Mouse (Mus musculus): ENCODE data around the gene Hyal2. TPM values are rescaled to one million over a fixed set of nuclear protein-coding genes. Genes with fewer than 3 reads are reported as not detected.

The Hyal2 gene
- polyA plus RNA-seq, 1 experiment from 2014 or later = 53.9 TPM

DNA sequence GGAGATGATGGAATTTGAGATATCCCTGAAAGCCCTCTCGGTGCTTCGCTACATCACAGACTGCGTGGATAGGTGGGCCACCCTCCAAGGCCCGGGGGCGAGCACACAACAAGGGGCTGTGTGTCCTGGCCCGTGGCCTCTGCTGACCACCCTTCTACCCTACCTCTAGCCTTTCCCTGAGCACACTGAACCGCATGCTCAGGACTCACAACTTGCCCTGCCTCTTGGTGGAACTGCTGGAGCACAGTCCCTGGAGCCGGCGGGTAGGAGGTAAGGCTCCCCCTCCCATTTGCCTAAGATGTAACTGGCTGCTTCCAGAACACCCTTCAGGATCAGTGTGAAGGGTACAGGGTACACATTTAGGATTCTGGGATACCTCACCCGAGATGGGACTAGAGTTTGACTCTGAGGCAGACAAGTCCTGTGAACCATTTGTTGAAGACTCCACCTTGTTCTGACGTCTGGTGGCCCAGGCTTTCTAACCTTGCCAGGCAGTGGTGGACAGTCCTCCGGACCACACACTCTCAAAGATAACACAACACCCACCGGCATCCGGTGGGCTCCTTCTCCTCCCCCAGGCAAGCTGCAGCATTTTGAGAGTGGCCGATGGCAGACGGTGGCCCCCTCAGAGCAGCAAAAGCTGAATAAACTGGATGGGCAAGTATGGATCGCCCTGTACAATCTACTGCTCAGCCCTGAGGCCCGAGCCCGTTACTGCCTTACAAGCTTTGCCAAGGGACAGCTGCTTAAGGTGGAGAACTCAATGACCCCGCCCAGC, 18.3 kb upstream of the Hyal2 start:
- no peak overlapping the region for H3K27ac ChIP-seq (ENCODE audit: low read depth)
- no peaks in the 10 kb centered on the region for H3K9me3 ChIP-seq (ENCODE audit: low read length)
- H3K4me3 ChIP-seq (ENCODE audit: low read depth, low read length) = no peak overlapping the region
- peaks cover 55% of the 10 kb centered on the region for H3K4me1 ChIP-seq (ENCODE audit: insufficient read depth)
- no peak for ATAC-seq
- 0 out of 2 replicates have a peak, but pooled peaks cover 10% of the 10 kb centered on the region for H3K27me3 ChIP-seq (ENCODE audit: insufficient read depth, low read length)
- TF ChIP-seq EP300 (IDR thresholded peaks at IDR 0.05; ENCODE audit: low read depth) (no peak), CTCF (IDR thresholded peaks at IDR 0.05; ENCODE audit: low read depth) (no peak)
- WGBS (ENCODE audit: insufficient replicate concordance) = 84% methylated on average over 20 of the region's 20 CpGs
- peaks cover 3% of the 10 kb centered on the region; the same call in 1 of the 2 replicates for H3K36me3 ChIP-seq (replicated peaks; ENCODE audit: insufficient read depth, low read length)
- DNase-seq = no peak
- H3K9ac ChIP-seq (replicated peaks) = no peak overlapping the region
- H3K4me2 ChIP-seq (ENCODE audit: low read depth, low read length) = no peak overlapping the region

DNA sequence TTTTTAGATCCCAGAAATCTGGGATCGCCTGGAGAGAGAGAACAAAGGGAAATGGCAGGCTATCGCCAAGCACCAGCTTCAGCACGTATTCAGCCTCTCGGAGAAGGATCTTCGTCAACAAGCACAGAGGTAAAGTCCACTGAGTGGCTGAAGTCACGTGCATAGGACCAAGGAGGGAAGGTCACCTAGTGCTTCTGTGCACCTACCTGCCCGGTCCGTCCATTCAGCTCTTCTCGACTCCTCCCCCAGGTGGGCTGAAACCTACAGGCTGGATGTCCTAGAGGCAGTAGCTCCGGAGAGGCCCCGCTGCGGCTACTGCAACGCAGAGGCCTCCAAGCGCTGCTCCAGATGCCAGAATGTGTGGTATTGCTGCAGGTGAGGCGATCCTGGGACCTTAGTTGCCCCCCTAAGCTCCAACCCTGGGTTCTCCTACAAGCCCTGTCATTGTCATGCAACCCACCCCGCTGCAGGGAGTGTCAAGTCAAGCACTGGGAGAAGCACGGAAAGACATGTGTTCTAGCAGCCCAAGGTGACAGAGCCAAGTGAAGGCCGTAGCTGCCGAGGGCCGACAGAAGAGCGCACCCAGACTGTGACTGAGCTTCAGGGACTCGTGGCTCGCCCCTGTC, 17.1 kb upstream of the Hyal2 start:
- ATAC-seq (no peak), DNase-seq (peak; percentile 49)
- Histone ChIP-seq H3K36me3 (replicated peaks; ENCODE audit: insufficient read depth, low read length) (no peaks in the 10 kb centered on the region), H3K27ac (ENCODE audit: low read depth) (0 out of 2 replicates have a peak overlapping the region, but pooled peaks have one; percentile 7), H3K4me1 (ENCODE audit: insufficient read depth) (peaks cover 55% of the 10 kb centered on the region), H3K9ac (replicated peaks) (no peak overlapping the region), H3K9me3 (ENCODE audit: low read length) (no peaks in the 10 kb centered on the region), H3K4me3 (ENCODE audit: low read depth, low read length) (peak overlapping the region; percentile 46; the same call in 1 of the 2 replicates), H3K27me3 (ENCODE audit: insufficient read depth, low read length) (0 out of 2 replicates have a peak, but pooled peaks cover 10% of the 10 kb centered on the region), H3K4me2 (ENCODE audit: low read depth, low read length) (peak overlapping the region; percentile 88)
- no peak for TF ChIP-seq CTCF (IDR thresholded peaks at IDR 0.05; ENCODE audit: low read depth)
- 42% methylated on average over 23 of the region's 23 CpGs for WGBS (ENCODE audit: insufficient replicate concordance)

DNA sequence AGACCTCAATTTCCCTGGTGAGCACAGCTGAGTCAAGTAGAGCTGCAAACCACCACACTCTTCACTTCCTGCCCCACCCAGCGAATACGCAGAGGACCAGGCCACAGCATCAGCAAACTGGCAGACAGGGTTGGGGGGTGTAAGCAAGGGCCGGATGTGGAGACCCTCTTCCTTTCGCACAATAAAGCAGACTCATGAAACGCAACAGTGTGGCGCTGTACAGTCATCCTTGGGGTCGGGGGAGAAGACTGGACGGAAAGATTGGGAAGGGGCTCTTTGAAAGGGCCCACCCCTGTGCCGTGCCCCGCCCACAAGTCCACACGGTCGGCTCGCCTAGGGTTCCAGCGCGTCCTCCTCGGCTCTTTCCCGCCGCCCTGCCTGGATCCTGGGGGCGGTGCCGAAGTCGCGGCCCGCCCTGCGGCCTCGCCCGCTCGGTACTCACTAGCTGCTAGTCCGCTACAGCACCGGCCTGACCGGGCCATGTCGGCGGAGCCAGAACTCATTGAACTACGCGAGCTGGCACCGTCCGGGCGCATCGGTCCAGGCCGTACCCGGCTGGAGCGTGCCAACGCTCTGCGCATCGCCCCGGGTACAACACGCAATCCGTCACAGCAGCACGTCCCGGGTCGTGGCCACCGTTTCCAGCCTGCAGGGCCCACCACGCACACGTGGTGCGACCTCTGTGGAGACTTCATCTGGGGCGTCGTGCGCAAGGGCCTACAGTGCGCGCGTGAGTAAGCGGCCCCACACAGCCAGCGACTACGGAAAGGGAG, 16.4 kb upstream of the Hyal2 start, which contains the start of gene Rassf1:
Gene Rassf1 (plus strand): TSS at position 439 of the 773 bp plus-strand sequence.
- TF ChIP-seq EP300 (IDR thresholded peaks at IDR 0.05; ENCODE audit: low read depth) (no peak), CTCF (IDR thresholded peaks at IDR 0.05; ENCODE audit: low read depth) (no peak)
- peak; percentile 4; the same call in 1 of the 2 replicates for ATAC-seq
- Histone ChIP-seq H3K4me1 (ENCODE audit: insufficient read depth) (peaks cover 59% of the 10 kb centered on the region), H3K4me2 (ENCODE audit: low read depth, low read length) (peak within 1 kb of the TSS; percentile 88), H3K27me3 (ENCODE audit: insufficient read depth, low read length) (0 out of 2 replicates have a peak, but pooled peaks cover 10% of the 10 kb centered on the region), H3K9me3 (ENCODE audit: low read length) (no peaks in the 10 kb centered on the region), H3K36me3 (replicated peaks; ENCODE audit: insufficient read depth, low read length) (no peaks in the 10 kb centered on the region; the same call in 1 of the 2 replicates), H3K27ac (ENCODE audit: low read depth) (peak within 1 kb of the TSS; percentile 7; the same call in 1 of the 2 replicates), H3K4me3 (ENCODE audit: low read depth, low read length) (peak within 1 kb of the TSS; percentile 46), H3K9ac (replicated peaks) (peak within 1 kb of the TSS; percentile 68)
- whole genome bisulfite sequencing (ENCODE audit: insufficient replicate concordance) = 2% methylated on average over 52 of the region's 63 CpGs
- DNase-seq = peak; percentile 74

DNA sequence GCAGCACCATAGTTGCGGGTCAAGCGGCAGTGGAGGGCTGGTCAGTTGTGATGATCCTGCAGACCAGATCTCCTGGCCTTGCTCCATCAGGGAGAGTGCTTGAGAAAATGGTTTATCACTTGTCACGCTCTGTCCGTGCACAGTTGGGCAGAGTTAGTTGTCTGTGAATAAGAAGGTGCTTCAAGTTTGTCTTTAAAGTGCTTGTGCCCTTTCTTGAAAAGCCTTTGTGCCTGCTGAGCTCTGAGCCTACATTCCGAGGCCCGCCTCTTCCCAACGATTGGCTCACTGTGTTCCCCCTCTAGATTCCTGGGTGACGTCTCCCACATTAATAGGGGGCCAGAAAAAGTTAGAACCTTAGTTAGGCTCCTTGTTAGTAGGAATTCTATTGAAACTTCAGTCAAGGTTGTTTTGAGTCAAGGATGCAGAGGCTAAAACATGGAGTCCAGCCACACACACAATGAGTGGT, 15.8 kb upstream of the Hyal2 start:
- ATAC-seq = no peak
- Histone ChIP-seq H3K27me3 (ENCODE audit: insufficient read depth, low read length) (0 out of 2 replicates have a peak, but pooled peaks cover 10% of the 10 kb centered on the region), H3K36me3 (replicated peaks; ENCODE audit: insufficient read depth, low read length) (peaks cover 6% of the 10 kb centered on the region; the same call in 1 of the 2 replicates), H3K4me1 (ENCODE audit: insufficient read depth) (peaks cover 61% of the 10 kb centered on the region), H3K4me2 (ENCODE audit: low read depth, low read length) (peak overlapping the region; percentile 88), H3K9ac (replicated peaks) (peak overlapping the region; percentile 68), H3K9me3 (ENCODE audit: low read length) (no peaks in the 10 kb centered on the region), H3K4me3 (ENCODE audit: low read depth, low read length) (peak overlapping the region; percentile 46), H3K27ac (ENCODE audit: low read depth) (no peak overlapping the region)
- no peak for DNase-seq
- 29% methylated on average over 8 of the region's 8 CpGs for WGBS (ENCODE audit: insufficient replicate concordance)
- no peak for TF ChIP-seq CTCF (IDR thresholded peaks at IDR 0.05; ENCODE audit: low read depth)
- no peak for TF ChIP-seq EP300 (IDR thresholded peaks at IDR 0.05; ENCODE audit: low read depth)

DNA sequence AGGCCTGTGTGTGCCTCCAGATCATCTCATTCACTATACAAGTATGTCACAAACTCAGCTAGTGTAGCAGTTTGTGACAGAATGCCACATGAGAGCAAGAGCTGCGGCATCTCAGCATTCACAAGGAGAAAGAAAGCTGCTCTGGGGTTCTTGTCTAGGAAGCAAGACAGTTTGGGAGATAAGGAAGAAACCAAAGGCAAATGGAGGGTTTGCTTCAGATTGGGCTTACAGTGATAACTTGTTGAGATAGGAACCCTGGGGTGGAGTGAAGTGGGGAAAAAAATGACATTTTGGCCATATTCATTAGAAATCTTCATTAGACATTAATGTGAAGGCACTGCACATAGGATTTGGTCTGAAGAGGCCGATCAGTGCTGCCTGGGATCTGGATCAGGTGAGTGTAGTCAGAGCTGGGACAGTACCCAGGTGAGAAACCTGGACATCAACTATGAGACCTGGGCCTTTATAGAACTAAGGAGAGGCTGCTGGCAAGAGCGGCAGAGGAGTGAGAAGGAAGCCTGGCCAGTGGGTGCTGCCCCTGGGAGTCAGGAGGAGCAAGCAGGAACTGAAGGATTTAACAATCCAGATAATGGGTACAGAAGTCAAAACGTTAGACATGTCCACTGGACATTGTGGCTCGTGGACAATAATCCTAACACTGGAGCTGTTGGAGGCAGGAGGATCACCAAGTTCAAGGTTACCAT, 14.9 kb upstream of the Hyal2 start:
- Histone ChIP-seq H3K4me1 (ENCODE audit: insufficient read depth) (peaks cover 55% of the 10 kb centered on the region), H3K27ac (ENCODE audit: low read depth) (no peak overlapping the region; the same call in 1 of the 2 replicates), H3K36me3 (replicated peaks; ENCODE audit: insufficient read depth, low read length) (peaks cover 15% of the 10 kb centered on the region), H3K27me3 (ENCODE audit: insufficient read depth, low read length) (0 out of 2 replicates have a peak, but pooled peaks cover 10% of the 10 kb centered on the region), H3K4me3 (ENCODE audit: low read depth, low read length) (no peak overlapping the region), H3K9ac (replicated peaks) (no peak overlapping the region), H3K9me3 (ENCODE audit: low read length) (no peaks in the 10 kb centered on the region), H3K4me2 (ENCODE audit: low read depth, low read length) (peak overlapping the region; percentile 88; the same call in 1 of the 2 replicates)
- 74% methylated on average over 5 of the region's 5 CpGs for WGBS (ENCODE audit: insufficient replicate concordance)
- TF ChIP-seq CTCF (IDR thresholded peaks at IDR 0.05; ENCODE audit: low read depth) (no peak), EP300 (IDR thresholded peaks at IDR 0.05; ENCODE audit: low read depth) (no peak)
- DNase-seq (no peak), ATAC-seq (no peak)

All from liver, postnatal 0 days (tissue).